Mouse (Mus musculus) embryonic facial prominence, embryonic 15.5 days (tissue): Measurements from ENCODE around the gene Nrap. TPM values are rescaled to one million over a fixed set of nuclear protein-coding genes. Genes with fewer than 3 reads are reported as not detected.

ENCODE experiments used
- ATAC-seq: fragments of 200-750 bp; cut with Nextera tagmentation; 2 replicates; pipeline ENCODE4 v1.8.0; 2017; ENCODE audit warnings: low read depth, moderate TSS enrichment; ENCODE audit not compliant: insufficient number of reproducible peaks, low FRiP score, low TSS enrichment
- H3K27ac ChIP-seq: fragments of 300-500 bp; sonication (generic); replicated peaks from 2 replicates; pipeline ENCODE4 v1.5.1; 2015; ENCODE audit warnings: mild to moderate bottlenecking, inconsistent platforms
- H3K27me3 ChIP-seq: fragments of 300-500 bp; sonication (generic); 2 replicates; pipeline ENCODE4 v1.6.1; 2015; ENCODE audit warnings: inconsistent platforms
- H3K36me3 ChIP-seq: fragments of 300-500 bp; sonication (generic); 2 replicates; pipeline ENCODE4 v1.6.1; 2015; ENCODE audit warnings: mild to moderate bottlenecking, inconsistent platforms
- H3K4me1 ChIP-seq: fragments of 300-500 bp; sonication (generic); 2 replicates; pipeline ENCODE4 v1.6.1; 2015; ENCODE audit warnings: inconsistent platforms
- H3K4me2 ChIP-seq: fragments of 300-500 bp; sonication (generic); replicated peaks from 2 replicates; pipeline ENCODE4 v1.6.1; 2015; ENCODE audit warnings: mild to moderate bottlenecking, inconsistent platforms
- H3K4me3 ChIP-seq: fragments of 300-500 bp; sonication (generic); replicated peaks from 2 replicates; pipeline ENCODE4 v1.5.1; 2015; ENCODE audit warnings: mild to moderate bottlenecking, inconsistent platforms
- H3K9ac ChIP-seq: fragments of 300-500 bp; sonication (generic); 2 replicates; pipeline ENCODE4 v1.6.1; 2015; ENCODE audit warnings: inconsistent platforms
- H3K9me3 ChIP-seq: fragments of 300-500 bp; sonication (generic); replicated peaks from 2 replicates; pipeline ENCODE4 v1.6.1; 2016; ENCODE audit warnings: inconsistent platforms
- WGBS: fragments of 180-500 bp; shearing (Covaris S2); methylation state at CpG from one replicate; pipeline ENCODE4 v1.1.7; 2015; 5-methylcytosine and 5-hydroxymethylcytosine counted together
- polyA plus RNA-seq: library from polyadenylated mRNA; unstranded; fragments of >200 nt; fragmentation: Nextera tagmentation; extraction: Ambion mirVana; gene quantifications from 2 replicates; pipeline ENCODE4 v1.2.1, GENCODE M21; 2015

Nrap gene
- polyA plus RNA-seq, 1 experiment from 2014 or later, result 3.3 TPM

DNA sequence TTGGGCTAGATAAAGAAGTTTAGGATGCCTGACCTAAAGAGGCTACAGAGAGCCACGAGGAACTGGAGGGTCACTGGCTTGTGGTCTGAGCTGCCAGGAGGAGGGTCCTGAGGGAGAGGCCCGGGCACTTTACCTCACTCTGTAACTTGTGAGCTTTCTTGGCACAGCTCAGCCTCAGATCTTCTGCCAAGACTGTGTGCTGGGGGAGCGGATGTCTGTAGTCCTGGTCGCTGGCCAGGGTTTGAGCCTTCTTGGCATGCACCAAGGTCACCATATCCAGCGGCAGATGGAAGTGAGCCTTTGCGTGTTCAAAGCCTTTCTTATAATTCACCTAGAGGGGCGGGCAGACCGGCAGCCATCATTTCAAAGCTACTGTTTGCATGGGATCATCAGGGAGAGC lies 47.8 kb downstream of the Nrap start:
- 68% methylated on average over 8 of the region's 8 CpGs for WGBS
- Histone ChIP-seq H3K9me3 (no peaks in the 10 kb centered on the region), H3K4me1 (peaks cover 11% of the 10 kb centered on the region; the same call in 1 of the 2 replicates), H3K4me3 (no peak overlapping the region), H3K9ac (no peak overlapping the region), H3K36me3 (no peaks in the 10 kb centered on the region), H3K27ac (no peak overlapping the region), H3K4me2 (no peak overlapping the region), H3K27me3 (0 out of 2 replicates have a peak, but pooled peaks cover 3% of the 10 kb centered on the region)
- ATAC-seq, result no peak

DNA sequence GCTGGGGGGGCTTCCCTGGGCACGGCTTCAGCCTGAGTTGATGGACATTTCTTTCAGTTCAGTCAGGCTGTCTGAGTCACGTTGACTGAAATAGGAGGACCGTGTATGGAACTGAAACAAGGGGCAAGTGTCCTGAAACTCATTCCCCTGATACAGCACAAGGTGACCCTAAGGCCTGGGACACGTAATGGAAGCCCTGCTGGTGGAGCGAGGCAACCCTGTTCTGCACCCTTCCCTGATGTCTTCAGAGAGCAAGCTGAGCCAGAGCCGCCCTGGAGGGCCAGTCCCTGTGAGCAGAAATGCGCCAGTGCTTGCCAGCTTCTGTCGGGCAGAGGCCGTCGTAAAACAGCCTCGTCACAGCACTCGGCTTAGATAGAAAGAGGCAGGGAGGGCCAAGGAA lies 53.0 kb downstream of the Nrap start:
- no peaks in the 10 kb centered on the region for H3K36me3 ChIP-seq

DNA sequence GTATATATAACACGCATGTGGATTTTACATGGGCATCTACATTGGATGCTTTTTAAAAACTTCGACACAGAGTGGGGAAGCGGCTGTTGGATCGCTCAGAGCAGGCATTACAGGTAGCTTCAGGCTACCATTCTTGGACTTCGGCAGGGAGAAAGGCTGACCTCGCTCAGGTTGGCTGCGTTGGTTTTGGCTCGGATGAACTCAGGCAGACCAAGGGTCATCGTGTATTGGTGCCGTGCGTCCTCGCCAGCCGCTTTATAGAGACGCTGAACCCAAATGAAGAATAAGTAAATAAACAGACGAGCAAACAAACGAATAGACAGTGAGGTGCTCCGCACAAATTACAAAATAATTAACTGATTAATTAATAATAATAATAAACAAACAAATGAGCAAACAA lies 53.5 kb downstream of the Nrap start:
- Histone ChIP-seq H3K9ac (no peak overlapping the region), H3K4me1 (no peaks in the 10 kb centered on the region), H3K4me2 (no peak overlapping the region), H3K27ac (no peak overlapping the region), H3K4me3 (no peak overlapping the region), H3K27me3 (no peaks in the 10 kb centered on the region), H3K36me3 (no peaks in the 10 kb centered on the region), H3K9me3 (no peaks in the 10 kb centered on the region)
- ATAC-seq, result no peak
- 92% methylated on average over 17 of the region's 17 CpGs for WGBS

More for the DNA sequence above, 53.0 kb downstream of the Nrap start:
- H3K4me1 ChIP-seq, result no peaks in the 10 kb centered on the region
- H3K27ac ChIP-seq, result no peak overlapping the region
- no peak overlapping the region for H3K4me2 ChIP-seq
- no peaks in the 10 kb centered on the region for H3K9me3 ChIP-seq
- no peaks in the 10 kb centered on the region for H3K27me3 ChIP-seq
- H3K9ac ChIP-seq, result no peak overlapping the region
- ATAC-seq, result no peak
- H3K4me3 ChIP-seq, result no peak overlapping the region
- WGBS, result 58% methylated on average over 12 of the region's 12 CpGs

DNA sequence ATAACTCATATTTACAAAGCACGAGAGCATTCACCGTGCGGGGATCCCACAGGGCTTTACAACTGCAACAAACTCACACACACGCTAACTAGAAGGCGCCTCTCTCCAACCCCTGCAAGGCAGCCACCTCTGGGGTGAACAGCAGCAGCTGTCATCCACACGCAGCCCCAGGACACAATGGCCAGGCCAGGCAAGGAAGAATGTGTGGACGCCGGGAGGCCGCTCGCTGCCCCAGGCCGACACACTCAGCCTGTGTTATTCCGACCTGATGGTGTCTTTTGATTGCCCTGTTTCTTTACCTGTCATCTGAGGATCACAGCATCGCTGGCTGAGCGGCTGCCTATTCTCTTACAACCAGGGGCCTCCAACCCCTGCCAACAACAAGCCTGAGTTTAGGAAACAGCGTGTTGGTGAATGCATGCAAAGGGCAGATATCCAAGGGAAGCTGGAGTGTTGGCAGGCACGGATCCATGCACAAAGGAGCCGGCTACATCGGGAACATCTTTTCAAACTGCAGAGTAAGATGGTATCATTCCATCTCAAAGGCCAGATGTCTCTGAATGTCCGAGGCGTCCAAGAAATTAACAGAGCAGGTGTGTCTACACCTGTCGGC lies 63.5 kb downstream of the Nrap start:
- H3K4me2 ChIP-seq, result no peak overlapping the region
- no peaks in the 10 kb centered on the region for H3K9me3 ChIP-seq
- no peaks in the 10 kb centered on the region for H3K27me3 ChIP-seq
- no peak overlapping the region for H3K9ac ChIP-seq
- no peak overlapping the region for H3K4me3 ChIP-seq
- no peaks in the 10 kb centered on the region for H3K36me3 ChIP-seq
- no peak overlapping the region for H3K27ac ChIP-seq
- no peak for ATAC-seq
- 49% methylated on average over 21 of the region's 21 CpGs for WGBS
- H3K4me1 ChIP-seq, result peaks cover 15% of the 10 kb centered on the region

DNA sequence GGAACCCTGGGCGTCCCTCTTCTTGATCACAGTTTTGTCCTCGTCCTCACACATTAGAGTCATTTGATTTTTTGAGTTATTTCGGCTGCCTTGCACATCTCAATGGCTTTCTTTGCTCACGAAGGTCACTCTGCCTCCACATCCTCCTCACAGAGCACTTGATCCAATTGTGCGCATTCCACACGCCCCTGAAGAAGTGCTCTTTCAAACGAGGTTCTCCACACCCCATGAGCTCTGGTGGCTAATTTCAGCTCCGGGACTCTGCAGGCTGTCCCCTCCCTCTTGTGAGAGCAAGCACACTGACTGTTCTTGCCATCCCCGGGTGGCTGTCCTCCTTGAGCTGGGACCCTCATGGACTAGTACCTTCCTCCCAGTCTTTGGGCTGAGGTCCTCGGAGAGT lies 64.2 kb downstream of the Nrap start:
- no peaks in the 10 kb centered on the region for H3K9me3 ChIP-seq
- H3K36me3 ChIP-seq, result no peaks in the 10 kb centered on the region
- no peak for ATAC-seq
- no peak overlapping the region for H3K4me3 ChIP-seq
- peaks cover 19% of the 10 kb centered on the region for H3K4me1 ChIP-seq
- H3K4me2 ChIP-seq, result no peak overlapping the region
- no peaks in the 10 kb centered on the region for H3K27me3 ChIP-seq
- WGBS, result 70% methylated on average over 10 of the region's 10 CpGs
- H3K27ac ChIP-seq, result no peak overlapping the region
- H3K9ac ChIP-seq, result no peak overlapping the region

DNA sequence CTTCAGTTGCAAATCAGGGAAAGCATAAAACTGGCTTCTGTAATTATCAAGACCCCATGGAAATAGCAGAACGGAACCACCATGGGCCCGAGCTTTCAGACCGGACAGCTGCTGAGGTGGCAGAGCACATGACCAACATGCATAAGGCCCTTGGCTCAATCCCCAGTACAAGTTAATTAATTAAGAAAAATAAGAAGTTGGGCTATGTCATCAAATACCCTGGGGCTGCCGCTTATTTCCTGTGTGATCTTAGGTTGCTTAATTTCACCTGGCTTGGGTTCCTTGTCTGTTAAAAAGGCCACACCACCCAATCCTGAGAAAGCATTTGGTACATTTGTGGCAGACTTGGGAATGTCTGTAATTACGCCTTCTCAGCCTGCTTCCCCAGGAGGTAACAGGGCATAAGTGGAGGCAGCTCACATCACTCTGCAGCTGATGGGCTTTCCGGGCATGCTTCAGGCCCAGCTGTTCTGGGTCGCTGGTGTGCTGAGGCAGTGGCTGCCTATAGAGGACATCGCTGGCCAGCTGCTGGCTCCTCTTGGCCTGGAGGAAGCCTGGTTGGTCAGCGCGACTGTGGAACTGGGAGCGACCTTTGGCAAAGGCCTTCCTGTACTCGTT lies 68.4 kb downstream of the Nrap start:
- Histone ChIP-seq H3K4me3 (no peak overlapping the region), H3K4me1 (peaks cover 31% of the 10 kb centered on the region), H3K9ac (no peak overlapping the region), H3K27me3 (no peaks in the 10 kb centered on the region), H3K36me3 (no peaks in the 10 kb centered on the region), H3K4me2 (no peak overlapping the region), H3K27ac (no peak overlapping the region), H3K9me3 (no peaks in the 10 kb centered on the region)
- no peak for ATAC-seq
- WGBS, result 60% methylated on average over 12 of the region's 12 CpGs

DNA sequence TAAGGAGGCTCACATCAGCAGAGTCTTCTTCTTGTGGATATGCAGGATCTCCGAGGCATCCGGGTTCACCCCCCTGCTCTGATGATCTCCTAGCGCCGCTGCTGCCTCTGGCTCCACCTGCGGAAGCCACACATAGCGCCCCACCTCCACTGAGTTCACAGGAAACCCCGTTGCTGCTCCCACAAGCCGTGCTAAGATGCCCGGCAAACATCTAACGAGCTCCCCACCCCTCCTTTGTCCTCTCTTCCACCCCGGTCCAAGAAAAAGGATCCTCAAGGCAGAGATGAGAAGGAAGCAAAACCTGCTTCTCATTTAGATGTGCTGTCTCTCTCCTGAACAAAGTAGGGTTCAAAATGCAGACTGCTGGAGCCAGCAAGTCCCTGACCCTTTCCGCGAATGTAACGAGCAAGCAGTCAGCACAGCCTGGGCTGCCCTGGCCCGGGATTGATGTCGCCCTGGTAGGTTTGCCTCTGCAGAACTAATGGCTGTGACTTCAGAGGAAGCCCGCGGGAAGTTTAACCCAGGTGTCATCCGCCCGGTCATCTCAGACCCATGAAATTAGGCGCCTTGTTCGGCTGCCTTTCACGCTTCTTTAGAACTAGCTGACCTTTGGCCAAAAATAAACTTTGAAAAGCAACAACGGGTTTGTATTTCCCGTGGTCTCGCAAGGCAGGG lies 69.5 kb downstream of the Nrap start:
- Histone ChIP-seq H3K36me3 (no peaks in the 10 kb centered on the region), H3K9me3 (no peaks in the 10 kb centered on the region), H3K4me1 (peaks cover 24% of the 10 kb centered on the region), H3K9ac (no peak overlapping the region), H3K4me3 (peak overlapping the region; percentile 20), H3K27ac (no peak overlapping the region; the same call in 1 of the 2 replicates), H3K4me2 (peak overlapping the region; percentile 48), H3K27me3 (no peaks in the 10 kb centered on the region)
- 18% methylated on average over 26 of the region's 26 CpGs for WGBS
- ATAC-seq, result peak; percentile 44; the same call in 1 of the 2 replicates

DNA sequence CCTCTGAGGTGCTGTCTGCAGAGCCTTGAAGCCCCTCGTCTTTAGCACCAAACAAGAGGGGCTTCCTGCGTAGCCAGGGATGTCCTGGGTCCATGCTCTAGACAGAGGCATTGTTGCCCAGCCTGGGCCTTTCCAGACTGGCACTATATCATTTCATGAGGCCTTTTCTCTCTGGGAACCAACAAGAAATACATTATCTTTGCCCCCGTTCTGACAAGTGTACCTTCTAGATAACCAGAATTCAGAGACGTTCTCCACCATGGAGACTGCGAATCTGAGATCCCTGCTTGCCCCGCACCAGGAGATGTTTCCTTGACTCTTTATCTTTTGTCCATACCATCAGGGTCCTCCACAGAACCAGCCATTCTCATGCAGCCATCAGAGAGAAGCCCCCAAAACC lies 70.2 kb downstream of the Nrap start:
- Histone ChIP-seq H3K36me3 (no peaks in the 10 kb centered on the region), H3K4me2 (peak overlapping the region; percentile 48), H3K9ac (no peak overlapping the region)

DNA sequence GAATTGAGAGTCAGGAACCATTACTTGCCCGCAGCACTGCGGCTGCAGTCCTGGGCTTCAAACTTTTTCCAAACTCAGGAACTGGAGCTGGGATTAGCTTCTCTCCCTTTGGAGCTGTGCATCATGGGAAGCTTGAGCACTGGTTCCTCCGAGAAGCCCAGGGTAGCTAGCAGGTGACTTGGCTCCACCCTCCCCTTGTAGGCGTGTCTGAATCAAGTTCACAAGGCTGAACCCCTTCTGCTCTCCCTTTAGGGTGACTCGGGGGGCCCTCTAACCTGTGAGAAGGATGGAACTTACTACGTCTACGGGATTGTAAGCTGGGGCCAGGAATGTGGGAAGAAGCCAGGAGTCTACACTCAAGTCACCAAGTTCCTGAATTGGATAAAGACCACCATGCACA lies 70.6 kb downstream of the Nrap start:
- no peak overlapping the region for H3K4me3 ChIP-seq
- H3K27me3 ChIP-seq, result no peaks in the 10 kb centered on the region
- WGBS, result 85% methylated on average over 7 of the region's 7 CpGs
- peaks cover 24% of the 10 kb centered on the region for H3K4me1 ChIP-seq
- H3K27ac ChIP-seq, result no peak overlapping the region
- H3K4me2 ChIP-seq, result no peak overlapping the region
- H3K9ac ChIP-seq, result no peak overlapping the region
- H3K9me3 ChIP-seq, result no peaks in the 10 kb centered on the region
- no peak for ATAC-seq
- no peaks in the 10 kb centered on the region for H3K36me3 ChIP-seq

More for the DNA sequence above, 70.2 kb downstream of the Nrap start:
- no peak overlapping the region for H3K27ac ChIP-seq
- whole genome bisulfite sequencing, result 82% methylated on average over 6 of the region's 6 CpGs
- peaks cover 24% of the 10 kb centered on the region for H3K4me1 ChIP-seq
- no peak for ATAC-seq
- H3K27me3 ChIP-seq, result no peaks in the 10 kb centered on the region
- H3K9me3 ChIP-seq, result no peaks in the 10 kb centered on the region
- H3K4me3 ChIP-seq, result no peak overlapping the region

DNA sequence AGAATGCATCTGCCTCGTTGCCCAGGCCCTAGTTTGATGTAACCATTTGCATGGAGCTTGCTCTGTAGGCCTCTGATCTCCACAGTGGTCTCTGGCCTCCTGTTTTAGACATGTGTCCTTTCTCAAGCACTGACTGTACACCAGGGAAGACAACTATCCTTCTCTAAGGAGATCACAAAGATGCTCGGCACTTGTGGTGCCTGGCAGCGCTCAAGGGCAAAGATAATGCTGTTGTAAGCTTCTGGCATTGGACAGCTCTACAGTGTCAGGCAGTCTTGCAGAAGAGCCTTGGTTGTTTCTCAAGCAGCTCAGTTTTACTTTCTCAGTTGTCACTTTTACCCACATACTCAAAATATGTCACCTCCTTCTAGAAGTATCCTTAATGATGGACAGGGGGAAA lies 73.3 kb downstream of the Nrap start:
- Histone ChIP-seq H3K9me3 (no peaks in the 10 kb centered on the region), H3K27me3 (no peaks in the 10 kb centered on the region), H3K27ac (no peak overlapping the region), H3K4me3 (no peak overlapping the region), H3K4me2 (no peak overlapping the region), H3K36me3 (no peaks in the 10 kb centered on the region), H3K9ac (no peak overlapping the region), H3K4me1 (peaks cover 18% of the 10 kb centered on the region)
- 69% methylated on average over 3 of the region's 3 CpGs for WGBS
- no peak for ATAC-seq

DNA sequence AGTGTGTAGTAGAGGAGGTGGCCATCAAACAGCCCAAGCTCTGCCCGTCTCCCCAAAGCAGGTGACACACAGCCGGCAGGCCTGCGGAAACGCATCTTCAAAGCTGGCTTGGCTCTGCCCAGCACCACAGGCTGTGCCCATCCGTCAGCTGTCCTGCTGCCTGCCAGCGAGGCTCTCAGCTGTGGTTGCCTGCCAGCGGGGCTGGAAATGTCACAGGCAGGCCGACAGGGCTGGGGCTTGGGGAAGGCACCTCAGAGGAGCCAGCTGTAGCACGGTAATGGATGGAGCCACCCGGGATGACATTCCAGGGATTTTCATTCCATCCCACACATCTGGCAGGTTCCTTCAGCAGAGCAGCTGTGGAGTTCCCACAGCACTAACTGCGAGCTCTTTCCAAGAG lies 89.0 kb downstream of the Nrap start:
- WGBS, result 50% methylated on average over 11 of the region's 11 CpGs
- no peaks in the 10 kb centered on the region; the same call in 1 of the 2 replicates for H3K27me3 ChIP-seq

More for the DNA sequence above, 89.0 kb downstream of the Nrap start:
- no peaks in the 10 kb centered on the region for H3K9me3 ChIP-seq
- no peaks in the 10 kb centered on the region for H3K36me3 ChIP-seq
- H3K9ac ChIP-seq, result no peak overlapping the region
- peak; percentile 59; the same call in 1 of the 2 replicates for ATAC-seq
- H3K4me3 ChIP-seq, result no peak overlapping the region
- peaks cover 7% of the 10 kb centered on the region; the same call in 1 of the 2 replicates for H3K4me1 ChIP-seq
- no peak overlapping the region for H3K4me2 ChIP-seq
- no peak overlapping the region for H3K27ac ChIP-seq
